Comparison of ENCODE assay signal across 8 mouse cellular contexts in the genomic region with DNA sequence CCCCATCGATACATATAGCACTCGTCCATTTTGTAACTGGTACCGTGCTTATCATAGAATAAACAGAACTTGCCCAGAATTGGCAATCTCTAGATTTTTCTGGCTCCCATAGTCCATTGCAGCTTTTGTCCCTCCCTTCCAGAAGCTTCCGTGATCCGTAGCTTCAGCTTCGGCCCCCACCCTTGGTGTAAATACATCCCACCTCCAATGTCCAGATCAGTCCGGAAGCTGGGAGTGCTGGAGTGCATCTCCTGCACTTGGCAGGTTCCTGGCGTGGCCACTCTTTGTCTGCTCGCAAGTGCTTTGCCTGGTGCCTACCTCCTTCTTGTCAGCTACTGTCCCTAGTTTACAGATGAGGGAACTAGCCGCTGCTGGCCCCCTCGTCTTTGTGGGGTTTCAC. TPM values are rescaled to one million over a fixed set of nuclear protein-coding genes. Genes with fewer than 3 reads are reported as not detected.
DNase-seq lines count a peak whose midpoint lies in the region; ATAC-seq lines count a peak whose summit lies in the region.

No protein-coding gene starts in this region.

- H3K9ac ChIP-seq in embryonic facial prominence, embryonic 14.5 days (ENCODE audit: low read depth, low read length), result no peak overlapping the region
- H3K9ac ChIP-seq in hindbrain, embryonic 11.5 days (ENCODE audit: low read depth, low read length), result 0 out of 2 replicates have a peak overlapping the region, but pooled peaks have one; percentile 3

- WGBS in embryonic facial prominence, embryonic 14.5 days, result 48% methylated on average over 11 of the region's 11 CpGs
- 37% methylated on average over 11 of the region's 11 CpGs for WGBS in hindbrain, embryonic 11.5 days

- no peaks in the 10 kb centered on the region for H3K27me3 ChIP-seq in embryonic facial prominence, embryonic 14.5 days (replicated peaks; ENCODE audit: control insufficient read depth, insufficient read depth, low read length)
- no peaks in the 10 kb centered on the region for H3K27me3 ChIP-seq in hindbrain, embryonic 11.5 days (ENCODE audit: control insufficient read depth, insufficient read depth, low read length)

- no peaks in the 10 kb centered on the region for H3K9me3 ChIP-seq in embryonic facial prominence, embryonic 14.5 days (ENCODE audit: control insufficient read depth, low read length)
- H3K9me3 ChIP-seq in hindbrain, embryonic 11.5 days (ENCODE audit: control insufficient read depth, low read length), result no peaks in the 10 kb centered on the region

- ATAC-seq in embryonic facial prominence, embryonic 14.5 days (ENCODE audit: low read depth), result no peak
- no peak for ATAC-seq in hindbrain, embryonic 11.5 days (ENCODE audit: low FRiP score)

- peak overlapping the region; percentile 72 for H3K27ac ChIP-seq in embryonic facial prominence, embryonic 14.5 days (replicated peaks; ENCODE audit: low read depth, low read length)
- H3K27ac ChIP-seq in hindbrain, embryonic 11.5 days (ENCODE audit: low read depth, low read length), result peak overlapping the region; percentile 61

- no peak overlapping the region for H3K4me2 ChIP-seq in embryonic facial prominence, embryonic 14.5 days (ENCODE audit: low read depth, low read length)
- no peak overlapping the region for H3K4me2 ChIP-seq in hindbrain, embryonic 11.5 days (replicated peaks; ENCODE audit: low read depth, low read length)

- peaks cover 34% of the 10 kb centered on the region for H3K36me3 ChIP-seq in embryonic facial prominence, embryonic 14.5 days (ENCODE audit: control insufficient read depth, insufficient read depth, low read length)
- no peaks in the 10 kb centered on the region for H3K36me3 ChIP-seq in hindbrain, embryonic 11.5 days (ENCODE audit: control insufficient read depth, insufficient read depth, low read length)

- H3K4me3 ChIP-seq in embryonic facial prominence, embryonic 14.5 days (ENCODE audit: low read depth, low read length), result no peak overlapping the region
- no peak overlapping the region for H3K4me3 ChIP-seq in hindbrain, embryonic 11.5 days (ENCODE audit: low read depth, low read length)

- intact Hi-C loops in left cerebral cortex, postnatal 25 days (cut with DNase I), result loop anchor here (2.0 kb wide), 1 partner anchor 32 kb away; a partner anchor contains a TSS

- peak; percentile 80 for DNase-seq in ZHBTc4 (ENCODE audit: low read depth, low spot score)
- no peak for DNase-seq in embryonic facial prominence, embryonic 14.5 days (ENCODE audit: low spot score)
- peak; percentile 21 for DNase-seq in hindbrain, embryonic 11.5 days (ENCODE audit: low spot score)
- peak; percentile 75 for DNase-seq in lung, postnatal 10 days
- no peak for DNase-seq in left cerebral cortex, postnatal 25 days (ENCODE audit: low spot score in 2 of 2)
- no peak for DNase-seq in urinary bladder, adult 2 months (ENCODE audit: low spot score)
- no peak for DNase-seq in T-cell, adult 2 months (ENCODE audit: low spot score)
- DNase-seq in cerebellum, postnatal 36 days, result no peak

- peaks cover 14% of the 10 kb centered on the region for H3K4me1 ChIP-seq in embryonic facial prominence, embryonic 14.5 days (ENCODE audit: control insufficient read depth, insufficient read depth, low read length)
- peaks cover 6% of the 10 kb centered on the region; the same call in 1 of the 2 replicates for H3K4me1 ChIP-seq in hindbrain, embryonic 11.5 days (replicated peaks; ENCODE audit: control insufficient read depth, insufficient read depth, low read length)

RNA-seq across cellular contexts. Expression of a gene that starts 32.9 kb away (rescaled TPM):
- polyA plus RNA-seq in embryonic facial prominence, embryonic 14.5 days (2014; fragmentation: Nextera tagmentation; extraction: Ambion mirVana), result 38.4 and 39.0 TPM in 2 replicates
- polyA plus RNA-seq in hindbrain, embryonic 11.5 days (2014; fragmentation: Nextera tagmentation; extraction: Ambion mirVana), result 11.6 and 13.1 TPM in 2 replicates
- 10 to 100 TPM; 20.8 to 24.6 TPM for total RNA-seq in left cerebral cortex, postnatal 25 days (2021)
- polyA plus RNA-seq in urinary bladder, adult 2 months (2012; rRNA removed), result 99.6 and 102 TPM in 2 replicates

RNA-seq across cellular contexts. Expression of a gene that starts 52.6 kb away (rescaled TPM):
- polyA plus RNA-seq in embryonic facial prominence, embryonic 14.5 days (2014; fragmentation: Nextera tagmentation; extraction: Ambion mirVana), result 224 and 237 TPM in 2 replicates
- polyA plus RNA-seq in hindbrain, embryonic 11.5 days (2014; fragmentation: Nextera tagmentation; extraction: Ambion mirVana), result 129 and 134 TPM in 2 replicates
- 100 to 1,000 TPM; 103 to 104 TPM for total RNA-seq in left cerebral cortex, postnatal 25 days (2021)
- polyA plus RNA-seq in urinary bladder, adult 2 months (2012; rRNA removed), result 1,100 and 1,122 TPM in 2 replicates

RNA-seq across cellular contexts. Expression of a gene that starts 52.6 kb away (rescaled TPM):
- 9.2 and 10.9 TPM in 2 replicates for polyA plus RNA-seq in embryonic facial prominence, embryonic 14.5 days (2014; fragmentation: Nextera tagmentation; extraction: Ambion mirVana)
- 8.0 and 8.7 TPM in 2 replicates for polyA plus RNA-seq in hindbrain, embryonic 11.5 days (2014; fragmentation: Nextera tagmentation; extraction: Ambion mirVana)
- 10 to 100 TPM; 35.4 to 43.8 TPM for total RNA-seq in left cerebral cortex, postnatal 25 days (2021)
- polyA plus RNA-seq in urinary bladder, adult 2 months (2012; rRNA removed), result 15.1 and 15.9 TPM in 2 replicates

Comparison
In these comparisons a context has a peak if more than half of its experiments do, and no peak if none do; other contexts are left out.
1. DNase-seq: peak in ZHBTc4 (single experiment), hindbrain, embryonic 11.5 days (single experiment) and lung, postnatal 10 days (single experiment); none in embryonic facial prominence, embryonic 14.5 days (single experiment), left cerebral cortex, postnatal 25 days (0 of 2), urinary bladder, adult 2 months (single experiment), T-cell, adult 2 months (single experiment) and cerebellum, postnatal 36 days (0 of 2).